Comparison of ENCODE assay signal across 25 mouse cellular contexts in genomic region chrX:20382260-20382659, GRCm38 (mm10).
"Had no signal": no experiment of that assay in that cellular context is flagged by ENCODE, and none has a peak within 500 bp of the region (broad histone marks: within the 10 kb centered on the region; RNA-seq: fewer than 3 reads in every experiment).

No protein-coding gene starts in this region.

- ATAC-seq: hindbrain, postnatal 0 days; intestine, postnatal 0 days; liver, embryonic 12.5 days had no signal

- H3K36me3 ChIP-seq: heart, embryonic 15.5 days had no signal

- H3K4me1 ChIP-seq: heart, embryonic 13.5 days; heart, embryonic 15.5 days; hindbrain, embryonic 13.5 days; hindbrain, embryonic 15.5 days; limb, embryonic 13.5 days; limb, embryonic 15.5 days; liver, embryonic 12.5 days had no signal

- H3K27ac ChIP-seq: gastrocnemius, adult 2 months; heart, adult 2 months; heart, embryonic 13.5 days; heart, embryonic 15.5 days; hindbrain, embryonic 13.5 days; hindbrain, embryonic 15.5 days; hindbrain, postnatal 0 days; limb, embryonic 13.5 days; limb, embryonic 15.5 days; liver, embryonic 12.5 days; liver, embryonic 14.5 days had no signal

- H3K4me3 ChIP-seq: gastrocnemius, adult 2 months; heart, adult 2 months; heart, embryonic 13.5 days; heart, embryonic 15.5 days; hindbrain, embryonic 13.5 days; hindbrain, embryonic 15.5 days; limb, embryonic 13.5 days; limb, embryonic 15.5 days; liver, embryonic 12.5 days had no signal

- H3K27me3 ChIP-seq: heart, embryonic 13.5 days; heart, embryonic 15.5 days; hindbrain, embryonic 13.5 days; hindbrain, embryonic 15.5 days; limb, embryonic 13.5 days; limb, embryonic 15.5 days; liver, embryonic 12.5 days had no signal

- H3K9me3 ChIP-seq: heart, embryonic 13.5 days; heart, embryonic 15.5 days; hindbrain, embryonic 13.5 days; hindbrain, embryonic 15.5 days; limb, embryonic 13.5 days; limb, embryonic 15.5 days; liver, embryonic 12.5 days had no signal

- H3K4me2 ChIP-seq: heart, embryonic 11.5 days; heart, embryonic 13.5 days; heart, embryonic 15.5 days; hindbrain, embryonic 13.5 days; hindbrain, embryonic 15.5 days; limb, embryonic 13.5 days; limb, embryonic 15.5 days; liver, embryonic 12.5 days had no signal

- DNase-seq: gastrocnemius, adult 2 months; gastrocnemius, postnatal 10 days; gastrocnemius, postnatal 36 days; heart, adult 2 months; heart, postnatal 14 days; heart, postnatal 36 days; kidney, adult 18-20 months; kidney, adult 8-10 months; kidney, postnatal 10 days; kidney, postnatal 25 days; kidney, postnatal 4 days; layer of hippocampus, adult 9-11 months; layer of hippocampus, postnatal 36 days; left cerebral cortex, postnatal 4 days had no signal

- H3K9ac ChIP-seq: heart, embryonic 13.5 days; heart, embryonic 15.5 days; hindbrain, embryonic 13.5 days; hindbrain, embryonic 15.5 days; limb, embryonic 13.5 days; limb, embryonic 15.5 days; liver, embryonic 12.5 days; liver, embryonic 14.5 days had no signal
